Mouse (Mus musculus) neural tube, embryonic 11.5 days (tissue): ENCODE measurements at regions not wholly inside any gene's neighbourhood (a gene's known extent, or its start where the extent isn't known, plus 50 kb on each side); places are given as distances from the start of the nearest gene placed in this dataset.
A peak's percentile ranks its signal among the peaks of the same experiment; 100 is the strongest.

Source experiments
- ATAC-seq: fragments of 200-750 bp; cut with Nextera tagmentation; 2 replicates; pipeline ENCODE4 v1.8.0; 2017; ENCODE audit warnings: moderate number of reproducible peaks, mild to moderate bottlenecking, moderate TSS enrichment, moderate library complexity; ENCODE audit not compliant: insufficient read depth, low FRiP score, low TSS enrichment
- DNase-seq: peaks from one replicate; pipeline ENCODE4 v3.0.0-alpha.2; 2015; ENCODE audit warnings: low spot score
- H3K27ac ChIP-seq: fragments of 300-500 bp; sonication (generic); 2 replicates; pipeline ENCODE4 v1.5.1; 2014; ENCODE audit warnings: low read depth, mild to moderate bottlenecking, low read length
- H3K27me3 ChIP-seq: fragments of 300-500 bp; sonication (generic); 2 replicates; pipeline ENCODE4 v1.6.1; 2014; ENCODE audit warnings: mild to moderate bottlenecking, low read length, mixed read lengths; ENCODE audit not compliant: control insufficient read depth, insufficient read depth
- H3K36me3 ChIP-seq: fragments of 300-500 bp; sonication (generic); 2 replicates; pipeline ENCODE4 v1.6.1; 2014; ENCODE audit warnings: mild to moderate bottlenecking, low read length, moderate library complexity, mixed read lengths; ENCODE audit not compliant: control insufficient read depth, insufficient read depth
- H3K4me1 ChIP-seq: fragments of 300-500 bp; sonication (generic); 2 replicates; pipeline ENCODE4 v1.6.1; 2014; ENCODE audit warnings: low read length, mixed read lengths; ENCODE audit not compliant: control insufficient read depth, insufficient read depth
- H3K4me2 ChIP-seq: fragments of 300-500 bp; sonication (generic); 2 replicates; pipeline ENCODE4 v1.6.1; 2014; ENCODE audit warnings: low read depth, mild to moderate bottlenecking, moderate library complexity
- H3K4me3 ChIP-seq: fragments of 300-500 bp; sonication (generic); 2 replicates; pipeline ENCODE4 v1.5.1; 2014; ENCODE audit warnings: low read depth, low read length
- H3K9ac ChIP-seq: fragments of 300-500 bp; sonication (generic); 2 replicates; pipeline ENCODE4 v1.6.1; 2014; ENCODE audit warnings: mild to moderate bottlenecking, low read length
- H3K9me3 ChIP-seq: fragments of 300-500 bp; sonication (generic); 2 replicates; pipeline ENCODE4 v1.6.1; 2016; ENCODE audit warnings: low read length; ENCODE audit not compliant: control insufficient read depth
- WGBS: fragments of 180-500 bp; shearing (Covaris S2); extraction: QIAGEN DNeasy Blood & Tissue Kit; methylation state at CpG from one replicate; pipeline ENCODE4 v1.1.7; 2014; 5-methylcytosine and 5-hydroxymethylcytosine counted together

DNA sequence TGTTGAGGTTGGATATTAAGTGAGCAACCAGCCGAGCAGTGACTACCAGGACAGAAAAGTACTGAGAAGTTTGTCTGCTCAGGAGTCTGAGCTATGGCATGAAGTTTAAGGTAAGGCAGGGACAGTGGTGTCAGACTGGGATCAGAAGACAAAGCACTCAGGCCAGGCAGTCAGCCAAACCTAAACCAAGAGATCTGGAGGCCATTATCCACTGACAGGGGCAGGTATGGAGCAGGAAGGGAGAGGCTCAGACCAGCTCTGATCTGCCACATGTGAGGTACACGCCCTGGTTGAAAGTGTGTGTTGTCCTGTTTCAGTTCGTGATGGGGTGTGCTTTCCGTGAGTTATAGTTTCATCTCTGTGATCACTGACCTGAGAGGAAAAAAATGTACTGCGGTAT is 437.2 kb upstream of the Trpc7 start:
- 85% methylated on average over 5 of the region's 5 CpGs for WGBS
- no peaks in the 10 kb centered on the region for H3K4me1 ChIP-seq
- no peaks in the 10 kb centered on the region for H3K36me3 ChIP-seq
- no peaks in the 10 kb centered on the region for H3K9me3 ChIP-seq
- ATAC-seq = no peak
- H3K27me3 ChIP-seq = no peaks in the 10 kb centered on the region
- no peak overlapping the region for H3K27ac ChIP-seq
- no peak for DNase-seq
- no peak overlapping the region for H3K4me3 ChIP-seq
- H3K9ac ChIP-seq = no peak overlapping the region
- no peak overlapping the region for H3K4me2 ChIP-seq

GRCm38 (mm10) chr13:57331868-57332267 is 436.1 kb upstream of the Trpc7 start:
- H3K9ac ChIP-seq = no peak overlapping the region
- H3K27ac ChIP-seq = no peak overlapping the region
- H3K4me1 ChIP-seq = no peaks in the 10 kb centered on the region
- DNase-seq (no peak), ATAC-seq (no peak)
- no peaks in the 10 kb centered on the region for H3K9me3 ChIP-seq
- H3K4me2 ChIP-seq = no peak overlapping the region
- no peaks in the 10 kb centered on the region for H3K27me3 ChIP-seq
- WGBS = 79% methylated on average over 5 of the region's 5 CpGs
- H3K36me3 ChIP-seq = no peaks in the 10 kb centered on the region
- H3K4me3 ChIP-seq = no peak overlapping the region

GRCm38 (mm10) chr13:57325306-57325925 is 429.6 kb upstream of the Trpc7 start:
- H3K9me3 ChIP-seq = no peaks in the 10 kb centered on the region
- H3K4me1 ChIP-seq = no peaks in the 10 kb centered on the region
- H3K27ac ChIP-seq = no peak overlapping the region
- WGBS = 73% methylated on average over 6 of the region's 6 CpGs
- ATAC-seq = no peak
- no peak overlapping the region for H3K9ac ChIP-seq
- H3K4me2 ChIP-seq = no peak overlapping the region
- H3K36me3 ChIP-seq = no peaks in the 10 kb centered on the region
- H3K4me3 ChIP-seq = no peak overlapping the region
- no peak for DNase-seq
- H3K27me3 ChIP-seq = no peaks in the 10 kb centered on the region

GRCm38 (mm10) chr13:57316211-57317005 is 420.6 kb upstream of the Trpc7 start:
- Histone ChIP-seq H3K9ac (no peak overlapping the region), H3K27ac (no peak overlapping the region), H3K4me1 (peaks cover 7% of the 10 kb centered on the region; the same call in 1 of the 2 replicates), H3K4me2 (no peak overlapping the region), H3K36me3 (no peaks in the 10 kb centered on the region), H3K9me3 (no peaks in the 10 kb centered on the region), H3K27me3 (no peaks in the 10 kb centered on the region), H3K4me3 (no peak overlapping the region)
- no peak for ATAC-seq
- WGBS = 34% methylated on average over 11 of the region's 11 CpGs
- DNase-seq = peak; percentile 48

DNA sequence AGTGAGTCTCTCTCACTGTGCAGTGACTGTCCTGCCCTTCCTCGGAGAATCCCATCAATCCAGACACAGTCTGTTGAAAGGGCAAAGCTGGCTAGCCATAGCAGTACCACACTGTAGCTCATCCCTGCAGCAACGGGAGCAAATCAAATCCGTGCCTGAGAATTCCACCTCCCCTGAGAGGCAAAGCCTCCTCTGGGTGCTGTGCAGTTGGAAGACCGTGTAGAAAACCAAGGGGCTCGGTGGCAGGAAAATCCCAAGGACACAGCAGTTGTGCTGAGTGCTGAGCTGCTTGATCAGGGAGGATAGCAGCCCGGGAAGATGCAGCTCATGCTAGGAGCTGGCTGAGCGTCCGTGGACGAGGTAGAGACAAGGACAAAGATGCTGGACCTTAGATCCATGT is 418.7 kb upstream of the Trpc7 start:
- no peak for DNase-seq
- H3K27me3 ChIP-seq = no peaks in the 10 kb centered on the region
- H3K9me3 ChIP-seq = no peaks in the 10 kb centered on the region
- H3K36me3 ChIP-seq = no peaks in the 10 kb centered on the region
- peaks cover 7% of the 10 kb centered on the region; the same call in 1 of the 2 replicates for H3K4me1 ChIP-seq
- no peak overlapping the region for H3K9ac ChIP-seq
- H3K4me2 ChIP-seq = no peak overlapping the region
- no peak overlapping the region for H3K27ac ChIP-seq
- H3K4me3 ChIP-seq = no peak overlapping the region
- WGBS = 57% methylated on average over 9 of the region's 9 CpGs
- no peak for ATAC-seq

GRCm38 (mm10) chr13:57313731-57314130 is 417.9 kb upstream of the Trpc7 start:
- H3K27me3 ChIP-seq = no peaks in the 10 kb centered on the region
- no peak overlapping the region for H3K9ac ChIP-seq
- H3K4me3 ChIP-seq = no peak overlapping the region
- no peak for ATAC-seq
- no peak overlapping the region for H3K4me2 ChIP-seq
- no peaks in the 10 kb centered on the region for H3K9me3 ChIP-seq
- WGBS = 65% methylated on average over 2 of the region's 2 CpGs
- no peaks in the 10 kb centered on the region for H3K36me3 ChIP-seq
- peaks cover 7% of the 10 kb centered on the region; the same call in 1 of the 2 replicates for H3K4me1 ChIP-seq
- no peak for DNase-seq
- H3K27ac ChIP-seq = no peak overlapping the region

- no peaks in the 10 kb centered on the region for H3K36me3 ChIP-seq
- H3K9ac ChIP-seq = no peak overlapping the region
- no peak overlapping the region for H3K4me2 ChIP-seq
- ATAC-seq (no peak), DNase-seq (no peak)
- H3K9me3 ChIP-seq = no peaks in the 10 kb centered on the region
- H3K4me1 ChIP-seq = peaks cover 2% of the 10 kb centered on the region; the same call in 1 of the 2 replicates
- H3K27ac ChIP-seq = no peak overlapping the region
- H3K27me3 ChIP-seq = no peaks in the 10 kb centered on the region
- H3K4me3 ChIP-seq = no peak overlapping the region
- WGBS = 67% methylated on average over 2 of the region's 2 CpGs
Measured at GRCm38 (mm10) chr13:57311235-57311634, 415.4 kb upstream of the Trpc7 start.

GRCm38 (mm10) chr13:57309618-57310017 is 413.8 kb upstream of the Trpc7 start:
- Histone ChIP-seq H3K4me3 (no peak overlapping the region), H3K9ac (no peak overlapping the region), H3K36me3 (no peaks in the 10 kb centered on the region), H3K27ac (no peak overlapping the region), H3K27me3 (no peaks in the 10 kb centered on the region), H3K4me2 (no peak overlapping the region), H3K9me3 (no peaks in the 10 kb centered on the region), H3K4me1 (no peaks in the 10 kb centered on the region)
- ATAC-seq = no peak
- no peak for DNase-seq
- WGBS = 80% methylated on average over 4 of the region's 4 CpGs
